Mouse (Mus musculus) small intestine, adult 2 months (tissue): ENCODE results near the gene Med26.

Source experiments
- CTCF ChIP-seq: fragments of 200-500 bp; IDR thresholded peaks from 2 replicates; pipeline ENCODE4 v1.5.1; 2012; ENCODE audit warnings: low read depth, mild to moderate bottlenecking, control low read depth, inconsistent platforms, low read length, moderate library complexity, mixed read lengths; ENCODE audit not compliant: insufficient replicate concordance, insufficient read length; ENCODE audit errors: extremely low read depth
- POLR2A ChIP-seq: fragments of 200-500 bp; IDR thresholded peaks from 2 replicates; pipeline ENCODE4 v1.6.1; 2012; ENCODE audit warnings: low read depth, mild to moderate bottlenecking, control low read depth, inconsistent platforms, low read length, moderate library complexity

DNA sequence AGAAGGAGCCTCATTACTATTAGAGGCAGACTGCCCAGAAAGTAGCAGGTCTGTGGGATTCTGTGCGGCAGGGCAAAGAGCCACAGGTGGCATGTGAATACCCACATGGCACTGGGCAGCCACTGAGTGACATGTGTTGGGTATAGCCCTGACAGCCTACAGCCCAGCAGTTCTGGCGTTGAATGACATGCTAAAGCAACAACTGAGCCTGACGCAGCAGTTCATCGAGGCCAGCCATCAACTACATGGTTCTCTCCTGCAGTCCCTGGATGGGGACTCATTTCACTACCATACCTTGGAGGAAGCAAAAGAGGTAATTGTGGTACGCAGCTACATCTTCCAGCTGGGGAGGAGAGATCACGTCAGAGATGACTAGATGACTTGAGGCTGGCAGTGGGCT is 89.6 kb downstream of the Med26 start:
- no peak for TF ChIP-seq CTCF
- TF ChIP-seq POLR2A = no peak
